Mouse (Mus musculus): Measurements from ENCODE around the gene Gm44965.
"Not testable (repeated sequence)": the region's sequence is repeated elsewhere in the genome, so short reads cannot be mapped to it uniquely, and the experiment has no call there.

Gene Gm44965

GRCm38 (mm10) chr6:48579215-48579648 is 14.5 kb upstream of the Gm44965 start:
- DNase-seq (ENCODE audit: low read depth, low spot score), result peak; percentile 88

DNA sequence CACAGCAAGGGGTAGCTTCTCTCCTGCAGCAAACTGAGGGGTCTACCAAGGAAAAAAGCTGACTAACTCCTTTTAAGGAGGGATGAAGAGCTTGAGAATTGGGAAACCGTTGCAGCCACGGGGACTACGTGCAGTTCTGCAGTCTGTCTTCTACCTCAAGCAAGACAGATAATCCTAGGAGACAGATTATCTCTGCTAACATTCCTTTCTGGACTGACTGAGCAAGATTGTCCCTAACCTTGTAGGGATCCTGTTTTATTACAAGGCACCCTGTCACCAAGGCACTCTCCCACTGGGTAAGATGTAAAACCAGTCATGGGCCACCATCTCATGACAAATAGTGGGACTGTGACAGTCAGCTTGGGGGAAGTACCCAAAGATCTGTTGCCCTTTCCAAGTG is 12.5 kb upstream of the Gm44965 start:
- no peak for DNase-seq (ENCODE audit: low read depth, low spot score)

DNA sequence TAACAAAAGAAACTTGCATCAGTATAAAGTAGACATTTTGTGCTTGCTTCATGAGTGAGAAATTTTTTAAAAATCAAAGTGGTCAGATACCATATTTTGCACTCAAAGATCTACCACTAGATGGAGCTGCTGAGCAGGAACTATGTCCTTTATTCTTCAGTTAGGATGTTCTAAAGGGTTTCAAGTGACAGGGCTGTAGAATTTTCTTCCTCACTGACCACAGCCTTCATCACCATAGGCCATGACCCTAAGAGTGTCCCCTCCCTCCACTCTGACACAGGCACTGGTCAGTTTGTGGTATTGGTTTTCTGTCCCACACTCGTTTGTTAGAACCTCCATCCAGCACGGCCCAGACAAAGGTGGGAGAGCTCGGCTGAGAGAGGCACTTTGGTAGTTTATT is 11.7 kb upstream of the Gm44965 start:
- DNase-seq (ENCODE audit: low read depth, low spot score), result peak; percentile 87

DNA sequence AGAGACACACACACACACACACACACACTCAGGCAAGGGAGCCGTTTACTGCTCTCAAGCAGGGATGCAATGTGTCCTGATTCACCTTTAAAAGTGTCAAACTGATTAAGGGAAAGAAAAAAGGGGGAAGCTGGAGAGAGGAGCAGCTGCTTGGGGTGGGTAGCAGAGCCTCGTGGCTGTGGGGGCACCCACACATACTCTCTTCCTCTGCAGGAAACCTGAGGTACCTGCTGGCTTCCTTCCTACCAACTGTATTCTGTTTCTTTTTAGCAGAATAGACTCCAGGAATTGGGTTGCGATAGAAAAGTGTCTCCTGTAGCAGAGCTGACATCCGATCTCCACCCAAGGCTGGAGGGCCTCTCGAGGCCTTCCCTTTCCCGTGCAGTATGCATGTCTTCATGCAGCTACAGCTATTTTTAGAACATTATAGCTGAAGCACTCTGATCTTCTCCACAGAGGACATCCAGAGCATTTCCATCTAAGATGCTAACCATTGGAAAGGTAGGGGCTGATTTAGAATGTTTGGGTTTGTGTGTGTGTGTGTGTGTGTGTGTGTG is 4.5 kb upstream of the Gm44965 start, which contains the start of gene Gm45021:
Gene Gm45021 (plus strand): TSS at position 417 of the 557 bp plus-strand sequence.
- DNase-seq (ENCODE audit: low read depth, low spot score), result no peak

DNA sequence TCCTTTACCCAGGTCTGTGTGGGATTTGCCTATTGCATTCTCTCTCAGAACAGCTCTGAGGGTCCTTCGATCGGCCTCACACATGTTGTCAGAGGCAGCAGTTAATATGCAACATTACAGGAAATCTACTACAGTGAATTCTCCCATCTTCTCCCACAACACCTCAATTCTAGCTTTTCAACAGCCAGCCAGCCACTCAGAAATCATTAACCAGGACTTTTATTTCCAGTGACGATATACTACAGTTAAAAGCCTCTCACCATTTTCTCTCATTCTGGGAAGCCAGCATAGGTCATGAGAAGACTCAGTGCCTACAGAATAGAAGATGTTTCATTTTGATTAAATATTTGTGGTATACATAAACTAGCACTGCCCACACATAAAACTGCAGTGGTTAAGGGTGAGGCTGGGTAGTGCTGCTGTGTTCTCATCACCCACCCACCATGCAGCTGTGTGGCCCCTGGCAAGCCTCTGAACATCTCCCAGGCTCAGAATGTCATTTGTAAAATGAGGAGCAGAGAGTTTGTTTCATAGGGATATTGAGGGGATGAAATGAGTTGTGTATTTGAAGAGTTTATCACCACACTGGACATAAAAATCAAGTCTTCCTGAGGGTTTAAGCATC is 2.4 kb upstream of the Gm44965 start:
- DNase-seq (ENCODE audit: low read depth, low spot score), result no peak

DNA sequence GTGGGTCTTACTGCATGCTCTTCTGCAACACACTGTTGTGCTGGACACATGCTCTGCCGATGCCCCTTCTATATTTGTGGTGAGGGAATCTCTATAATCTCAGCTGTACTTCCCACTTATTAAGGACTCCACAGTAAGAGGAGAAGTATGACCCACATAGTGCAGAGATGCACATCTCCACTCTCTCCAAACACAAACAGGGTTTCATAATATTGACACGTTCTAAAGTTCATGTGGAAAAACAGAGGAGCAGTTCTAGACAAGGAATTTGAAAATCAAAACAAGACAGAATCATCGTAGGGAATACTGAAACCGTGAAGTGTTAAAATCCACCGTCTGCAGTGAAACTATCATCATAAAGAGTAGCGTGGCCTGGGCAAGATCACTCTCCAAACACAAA is 1.9 kb upstream of the Gm44965 start:
- DNase-seq (ENCODE audit: low read depth, low spot score), result no peak

GRCm38 (mm10) chr6:48594043-48594738 is 450 bp downstream of the Gm44965 start:
- DNase-seq (ENCODE audit: low read depth, low spot score), result peak; percentile 60

- DNase-seq (ENCODE audit: low read depth, low spot score), result no peak
Measured at GRCm38 (mm10) chr6:48595278-48595677, 1.5 kb downstream of the Gm44965 start.

GRCm38 (mm10) chr6:48596545-48597232 is 2.9 kb downstream of the Gm44965 start:
- no peak for DNase-seq (ENCODE audit: low read depth, low spot score)

DNA sequence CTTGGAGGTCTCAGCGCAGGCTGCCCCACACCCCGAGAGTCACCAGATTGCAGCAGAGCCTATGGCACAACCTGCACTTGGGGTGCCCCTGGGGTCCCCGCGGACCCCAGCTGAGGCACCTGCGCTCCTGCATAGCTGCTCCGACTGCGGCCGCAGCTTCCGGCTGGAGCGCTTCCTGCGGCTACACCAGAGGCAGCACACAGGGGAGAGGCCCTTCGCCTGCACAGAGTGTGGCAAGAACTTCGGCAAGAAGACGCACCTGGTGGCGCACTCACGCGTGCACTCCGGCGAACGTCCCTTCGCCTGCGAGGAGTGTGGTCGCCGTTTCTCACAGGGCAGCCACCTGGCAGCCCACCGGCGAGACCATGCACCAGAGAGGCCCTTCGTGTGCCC is 3.5 kb downstream of the Gm44965 start:
- no peak for DNase-seq (ENCODE audit: low read depth, low spot score)

GRCm38 (mm10) chr6:48600594-48600993 is 6.9 kb downstream of the Gm44965 start:
- no peak for DNase-seq (ENCODE audit: low read depth, low spot score)

- DNase-seq (ENCODE audit: low read depth, low spot score), result peak; percentile 77
Measured at GRCm38 (mm10) chr6:48601271-48602079, 7.7 kb downstream of the Gm44965 start, which contains the start of gene Zfp775. Zfp775 (plus strand) TSS chr6:48602063.

GRCm38 (mm10) chr6:48602080-48602741 is 8.5 kb downstream of the Gm44965 start:
- no peak for DNase-seq (ENCODE audit: low read depth, low spot score)

DNA sequence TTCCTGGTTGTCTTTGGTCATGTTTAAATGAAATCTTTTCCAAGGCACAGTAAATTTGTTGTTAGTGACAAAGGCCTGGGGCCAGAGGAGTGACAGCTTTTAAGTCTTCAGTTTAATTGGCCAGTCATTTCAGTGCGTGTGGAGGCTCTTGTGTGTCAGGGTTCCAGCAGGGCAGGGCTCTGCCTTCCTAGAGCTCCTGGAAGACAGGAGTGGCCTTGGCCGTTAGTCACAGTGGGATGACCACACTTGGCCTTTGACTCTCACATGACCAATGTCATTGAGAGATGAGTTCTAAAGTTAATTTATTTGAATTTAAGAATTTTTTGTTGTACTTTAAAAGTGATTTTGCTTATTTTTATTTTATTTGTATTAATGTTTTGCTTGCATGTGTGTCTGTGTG is 14.4 kb downstream of the Gm44965 start:
- DNase-seq (ENCODE audit: low read depth, low spot score), result no peak

DNA sequence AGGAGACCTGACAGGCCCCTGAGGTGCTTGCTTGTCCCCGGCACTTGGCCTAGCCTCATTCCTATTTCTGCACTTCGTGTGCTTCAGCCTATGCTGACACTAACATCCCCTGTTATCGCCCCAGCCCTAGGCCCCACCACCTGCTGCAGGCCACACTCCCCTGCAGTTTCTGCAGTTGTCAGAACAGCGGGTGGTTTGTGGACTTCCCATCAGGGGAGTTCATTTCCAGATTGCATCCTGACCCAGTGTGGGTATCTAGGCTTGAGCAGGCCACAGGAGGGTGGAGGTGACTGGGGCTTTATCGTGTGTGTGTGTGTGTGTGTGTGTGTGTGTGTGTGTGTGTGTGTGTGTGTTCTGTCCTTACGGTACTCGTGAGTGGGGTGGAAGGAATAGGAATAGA is 15.8 kb downstream of the Gm44965 start:
- no peak for DNase-seq (ENCODE audit: low read depth, low spot score)

DNA sequence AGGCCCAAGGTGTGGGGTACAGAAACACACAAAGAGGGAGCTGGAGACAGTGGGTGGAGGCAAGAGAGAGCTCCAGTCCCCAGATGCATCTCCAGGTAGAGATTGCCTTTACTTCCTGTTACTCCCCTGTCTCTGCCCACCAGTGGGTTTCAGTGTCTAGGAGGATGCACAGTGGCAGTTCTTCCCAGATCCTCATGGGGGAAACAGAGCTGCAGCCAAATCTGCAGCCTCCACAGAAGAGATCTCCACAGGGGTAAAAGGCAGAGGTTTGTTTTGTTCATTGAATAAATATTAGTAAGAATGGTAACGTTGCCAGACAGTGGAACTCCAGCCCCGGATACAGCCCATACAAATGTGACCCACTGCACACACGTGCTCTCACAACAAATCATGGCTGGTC is 16.9 kb downstream of the Gm44965 start:
- DNase-seq (ENCODE audit: low read depth, low spot score), result no peak

- no peak for DNase-seq (ENCODE audit: low read depth, low spot score)
Measured at GRCm38 (mm10) chr6:48613464-48613863, 19.7 kb downstream of the Gm44965 start.

- DNase-seq (ENCODE audit: low read depth, low spot score), result no peak
Measured at GRCm38 (mm10) chr6:48614756-48615155, 21.0 kb downstream of the Gm44965 start.

GRCm38 (mm10) chr6:48620031-48620430 is 26.3 kb downstream of the Gm44965 start:
- DNase-seq (ENCODE audit: low read depth, low spot score), result no peak

DNA sequence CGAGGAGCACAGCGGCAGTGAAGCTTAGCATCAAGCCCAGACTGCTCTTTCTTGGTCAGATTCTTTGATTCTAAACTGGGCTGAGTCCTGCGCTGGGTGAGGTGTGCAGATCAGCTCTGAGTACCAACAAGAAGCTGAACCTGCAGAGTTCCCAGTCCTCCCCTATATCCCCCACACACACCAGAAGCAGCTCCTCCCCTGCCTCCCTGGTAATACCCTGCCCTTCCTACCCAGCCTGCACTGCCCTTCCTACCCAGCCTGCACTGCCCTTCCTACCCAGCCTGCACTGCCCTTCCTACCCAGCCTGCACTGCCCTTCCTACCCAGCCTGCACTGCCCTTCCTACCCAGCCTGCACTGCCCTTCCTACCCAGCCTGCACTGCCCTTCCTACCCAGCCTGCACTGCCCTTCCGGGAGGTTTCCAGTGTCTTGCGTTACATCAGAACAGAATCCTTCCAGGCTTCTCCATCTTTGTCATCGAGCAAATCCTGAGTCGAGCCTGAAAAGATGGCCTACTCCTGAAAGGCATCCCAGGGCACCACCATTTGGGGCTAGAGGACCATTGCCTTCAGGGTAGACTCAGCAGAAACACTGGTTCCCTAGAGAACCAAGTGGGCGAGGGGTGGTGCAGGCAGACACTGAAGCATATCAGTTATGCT is 28.6 kb downstream of the Gm44965 start:
- DNase-seq (ENCODE audit: low read depth, low spot score), result not testable (repeated sequence)

All from 3T3-L1 (cell line).